Mouse (Mus musculus) cerebellum, adult 9-11 months (tissue): ENCODE measurements around the gene Myl9.
"Not testable (repeated sequence)": the region's sequence is repeated elsewhere in the genome, so short reads cannot be mapped to it uniquely, and the experiment has no call there.

Source experiments
- DNase-seq: peaks from one replicate; pipeline ENCODE4 v3.0.0; 2022

The Myl9 gene

GRCm38 (mm10) chr2:156765593-156765992 is 9.6 kb upstream of the Myl9 start:
- no peak for DNase-seq

- no peak for DNase-seq
Measured at GRCm38 (mm10) chr2:156766227-156767019, 8.8 kb upstream of the Myl9 start.

- no peak for DNase-seq
Measured at GRCm38 (mm10) chr2:156767108-156767507, 8.1 kb upstream of the Myl9 start.

- DNase-seq = no peak
Measured at GRCm38 (mm10) chr2:156769274-156769673, 5.9 kb upstream of the Myl9 start.

GRCm38 (mm10) chr2:156773470-156773869 is 1.8 kb upstream of the Myl9 start:
- no peak for DNase-seq

GRCm38 (mm10) chr2:156774035-156774737 is 1.0 kb upstream of the Myl9 start:
- no peak for DNase-seq

- DNase-seq = no peak
Measured at GRCm38 (mm10) chr2:156775455-156776435, 525 bp downstream of the Myl9 start.

GRCm38 (mm10) chr2:156776907-156777306 is 1.7 kb downstream of the Myl9 start:
- DNase-seq = no peak

GRCm38 (mm10) chr2:156777326-156778004 is 2.2 kb downstream of the Myl9 start:
- DNase-seq = no peak

- DNase-seq = no peak
Measured at GRCm38 (mm10) chr2:156778571-156778970, 3.4 kb downstream of the Myl9 start.

- no peak for DNase-seq
Measured at GRCm38 (mm10) chr2:156779036-156779435, 3.8 kb downstream of the Myl9 start.

- no peak for DNase-seq
Measured at GRCm38 (mm10) chr2:156779488-156779887, 4.3 kb downstream of the Myl9 start.

- DNase-seq = no peak
Measured at GRCm38 (mm10) chr2:156780129-156780528, 4.9 kb downstream of the Myl9 start.

GRCm38 (mm10) chr2:156780752-156781151 is 5.5 kb downstream of the Myl9 start:
- no peak for DNase-seq

GRCm38 (mm10) chr2:156781281-156781680 is 6.1 kb downstream of the Myl9 start:
- no peak for DNase-seq

GRCm38 (mm10) chr2:156781836-156782480 is 6.7 kb downstream of the Myl9 start:
- no peak for DNase-seq

- DNase-seq = no peak
Measured at GRCm38 (mm10) chr2:156782481-156783348, 7.5 kb downstream of the Myl9 start.

- no peak for DNase-seq
Measured at GRCm38 (mm10) chr2:156783349-156783728, 8.1 kb downstream of the Myl9 start.

GRCm38 (mm10) chr2:156784016-156784585 is 8.9 kb downstream of the Myl9 start:
- DNase-seq = no peak

GRCm38 (mm10) chr2:156784891-156785290 is 9.7 kb downstream of the Myl9 start:
- DNase-seq = no peak

GRCm38 (mm10) chr2:156786369-156786768 is 11.1 kb downstream of the Myl9 start:
- DNase-seq = not testable (repeated sequence)
